Mouse (Mus musculus): Measurements from ENCODE around the gene Phf3. TPM values are rescaled to one million over a fixed set of nuclear protein-coding genes. Genes with fewer than 3 reads are reported as not detected.

Phf3 gene
- total RNA-seq, 4 experiments from 2014 or later = 83.0 to 97.8 (median 87.2) TPM

- DNase-seq (ENCODE audit: low spot score in 2 of 2) = no peak
Observed at GRCm38 (mm10) chr1:30832778-30833177, 40.9 kb downstream of the Phf3 start.

GRCm38 (mm10) chr1:30819414-30819813 lies 54.3 kb downstream of the Phf3 start:
- no peak for DNase-seq (ENCODE audit: low spot score in 2 of 2)

- DNase-seq (ENCODE audit: low spot score in 2 of 2) = no peak
Observed at GRCm38 (mm10) chr1:30815609-30816008, 58.1 kb downstream of the Phf3 start.

GRCm38 (mm10) chr1:30814987-30815386 lies 58.7 kb downstream of the Phf3 start:
- DNase-seq (ENCODE audit: low spot score in 2 of 2) = no peak

DNA sequence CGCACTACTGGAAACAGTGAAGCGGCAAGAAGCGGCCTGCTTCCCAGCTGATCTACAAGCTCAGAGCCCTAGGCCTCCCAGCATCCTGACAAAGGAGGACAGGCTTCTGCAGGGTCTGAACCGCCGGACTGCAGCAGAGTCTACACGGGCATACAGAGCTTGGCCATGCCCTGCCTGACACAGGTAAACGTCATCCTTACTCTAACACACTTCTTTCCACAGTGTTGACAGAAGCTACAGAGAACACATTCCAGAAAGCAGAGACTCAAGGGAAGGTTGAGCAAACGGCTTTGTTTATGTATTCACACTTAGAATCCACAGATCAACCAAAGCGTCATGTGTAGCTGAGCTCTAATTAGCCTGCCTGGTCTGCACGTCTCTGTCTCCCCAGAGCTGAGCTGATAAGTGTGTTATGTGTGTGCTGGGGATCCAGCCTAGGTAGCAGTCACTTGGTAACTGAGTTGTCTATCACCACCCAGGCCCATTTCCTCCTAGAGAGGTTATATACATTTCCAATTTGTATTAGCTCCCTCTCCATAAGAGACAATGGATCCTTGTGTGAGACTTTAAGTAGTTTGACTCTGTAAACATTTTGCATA lies 65.5 kb downstream of the Phf3 start:
- DNase-seq (ENCODE audit: low spot score in 2 of 2) = no peak

- no peak for DNase-seq (ENCODE audit: low spot score in 2 of 2)
Observed at GRCm38 (mm10) chr1:30805688-30806285, 67.9 kb downstream of the Phf3 start.

GRCm38 (mm10) chr1:30804919-30805318 lies 68.8 kb downstream of the Phf3 start:
- no peak for DNase-seq (ENCODE audit: low spot score in 2 of 2)

GRCm38 (mm10) chr1:30801911-30802310 lies 71.8 kb downstream of the Phf3 start:
- no peak for DNase-seq (ENCODE audit: low spot score in 2 of 2)

DNA sequence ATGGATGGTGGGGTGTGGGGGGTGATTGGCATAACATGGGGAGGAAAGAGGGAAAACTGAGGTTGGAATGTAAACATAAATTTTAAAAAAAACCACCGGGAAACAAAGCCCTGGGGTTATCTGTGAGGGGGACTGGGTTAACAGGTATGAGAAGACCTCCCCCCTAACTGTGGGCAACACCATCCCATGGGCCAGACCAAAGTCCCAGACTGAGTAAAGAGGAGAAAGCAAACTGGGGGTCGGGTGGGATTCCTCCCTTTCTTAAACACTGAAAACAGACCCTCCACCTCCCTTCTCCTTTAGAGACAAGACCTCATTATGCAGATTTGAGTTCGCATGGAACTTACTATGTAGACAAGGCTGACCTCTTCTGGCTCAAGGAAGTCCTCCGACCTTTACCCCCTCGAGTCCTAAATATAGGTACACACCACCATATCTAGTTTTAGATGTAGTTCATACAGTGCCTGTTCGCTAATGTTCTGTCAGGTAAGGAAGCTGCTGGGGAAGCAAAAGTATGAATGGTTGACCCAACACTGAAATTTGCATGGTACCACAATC lies 74.4 kb downstream of the Phf3 start:
- no peak for DNase-seq (ENCODE audit: low spot score in 2 of 2)

GRCm38 (mm10) chr1:30794606-30795005 lies 79.1 kb downstream of the Phf3 start:
- no peak for DNase-seq (ENCODE audit: low spot score in 2 of 2)

DNA sequence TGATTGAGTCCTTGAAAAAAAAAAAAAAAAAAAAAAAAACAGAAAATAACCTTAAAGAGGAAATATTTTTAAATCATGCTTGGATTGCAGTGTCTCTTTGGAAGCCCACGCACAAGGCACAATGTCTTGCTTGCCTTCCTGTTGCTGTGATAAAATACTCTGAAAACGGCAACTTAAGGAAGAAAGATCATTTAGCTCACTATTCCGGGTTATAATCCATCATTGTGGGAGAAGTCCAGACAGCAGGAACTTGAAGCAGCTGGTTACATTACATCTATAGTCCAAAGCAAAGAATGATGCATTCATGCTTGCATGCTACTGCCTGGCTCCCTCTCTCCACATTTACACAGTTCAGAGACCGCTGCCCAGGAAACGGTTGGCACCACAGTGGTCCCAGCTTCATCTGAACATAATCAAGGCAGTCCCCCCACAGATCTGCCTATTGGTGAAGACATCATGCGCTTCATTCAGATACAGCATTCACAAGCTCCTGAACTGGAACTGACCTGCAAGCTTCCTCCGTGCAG lies 80.3 kb downstream of the Phf3 start:
- no peak for DNase-seq (ENCODE audit: low spot score in 2 of 2)

DNA sequence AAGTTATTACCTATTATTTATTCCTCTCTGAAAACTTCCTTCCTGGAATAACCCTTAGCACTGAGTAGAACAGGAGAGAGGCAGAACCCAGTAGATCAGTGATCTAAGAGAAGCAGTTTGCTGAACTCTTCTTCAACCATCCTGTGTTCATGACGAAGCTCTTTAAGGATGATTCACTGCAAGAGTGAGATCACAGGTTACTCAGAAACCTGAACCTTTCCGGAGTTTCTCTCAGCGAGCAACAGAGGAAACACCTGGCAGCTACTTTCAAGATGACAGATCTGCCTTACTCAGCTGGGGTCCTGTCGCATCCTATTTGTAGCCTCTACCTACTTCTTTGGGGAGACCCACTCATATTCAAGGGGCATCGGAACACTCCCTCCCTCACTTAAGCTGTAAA lies 80.8 kb downstream of the Phf3 start:
- no peak for DNase-seq (ENCODE audit: low spot score in 2 of 2)

- DNase-seq (ENCODE audit: low spot score in 2 of 2) = no peak
Observed at GRCm38 (mm10) chr1:30790220-30790619, 83.5 kb downstream of the Phf3 start.

- no peak for DNase-seq (ENCODE audit: low spot score in 2 of 2)
Observed at GRCm38 (mm10) chr1:30789689-30790088, 84.0 kb downstream of the Phf3 start.

GRCm38 (mm10) chr1:30789001-30789400 lies 84.7 kb downstream of the Phf3 start:
- no peak for DNase-seq (ENCODE audit: low spot score in 2 of 2)

- DNase-seq (ENCODE audit: low spot score in 2 of 2) = no peak
Observed at GRCm38 (mm10) chr1:30786583-30786982, 87.1 kb downstream of the Phf3 start.

- DNase-seq (ENCODE audit: low spot score in 2 of 2) = no peak
Observed at GRCm38 (mm10) chr1:30783741-30784140, 90.0 kb downstream of the Phf3 start.

DNA sequence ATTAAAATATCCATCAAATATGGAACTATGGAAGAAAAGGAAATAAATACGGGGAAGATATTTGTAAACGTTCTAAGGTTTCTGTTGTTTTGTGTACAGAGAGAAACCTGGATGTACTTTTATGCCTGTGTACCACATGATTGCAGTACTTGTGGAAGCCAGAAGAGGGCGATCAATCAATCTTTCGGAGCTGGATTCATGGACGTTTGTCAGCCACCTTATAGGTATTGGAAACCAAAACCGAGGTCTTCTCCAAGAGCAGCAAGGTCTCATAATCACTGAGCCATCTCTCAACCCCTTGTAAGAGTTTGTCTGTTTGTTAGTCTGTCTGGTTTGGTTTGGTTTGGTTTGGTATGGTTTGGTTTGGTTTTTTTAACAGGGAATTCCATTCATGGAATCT lies 93.4 kb downstream of the Phf3 start:
- no peak for DNase-seq (ENCODE audit: low spot score in 2 of 2)

DNA sequence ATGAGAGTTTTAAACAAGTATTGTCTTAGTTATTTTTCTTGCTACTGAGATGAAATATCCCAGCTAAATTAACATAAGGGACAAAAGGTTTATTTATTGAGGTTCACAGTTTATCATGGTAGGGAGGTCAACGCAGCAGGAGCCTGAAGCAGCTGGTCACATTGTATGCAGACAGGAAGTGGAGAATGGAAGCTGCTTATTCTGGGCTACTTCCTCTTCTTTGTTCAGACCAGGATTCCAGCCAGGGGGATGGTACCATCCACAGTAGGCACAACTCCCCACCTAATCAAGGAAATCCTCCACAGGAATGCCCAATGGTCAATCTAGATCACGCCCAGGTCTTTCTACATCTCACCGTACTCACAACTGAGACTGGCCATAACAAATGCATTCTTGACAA lies 94.2 kb downstream of the Phf3 start:
- DNase-seq (ENCODE audit: low spot score in 2 of 2) = no peak

GRCm38 (mm10) chr1:30778374-30779005 lies 95.2 kb downstream of the Phf3 start:
- no peak for DNase-seq (ENCODE audit: low spot score in 2 of 2)

- no peak for DNase-seq (ENCODE audit: low spot score in 2 of 2)
Observed at GRCm38 (mm10) chr1:30776196-30776595, 97.5 kb downstream of the Phf3 start.

- DNase-seq (ENCODE audit: low spot score in 2 of 2) = no peak
Observed at GRCm38 (mm10) chr1:30773662-30774061, 100.1 kb downstream of the Phf3 start.
